Mouse (Mus musculus): Measurements from ENCODE around the gene Irx4.

Gene Irx4

DNA sequence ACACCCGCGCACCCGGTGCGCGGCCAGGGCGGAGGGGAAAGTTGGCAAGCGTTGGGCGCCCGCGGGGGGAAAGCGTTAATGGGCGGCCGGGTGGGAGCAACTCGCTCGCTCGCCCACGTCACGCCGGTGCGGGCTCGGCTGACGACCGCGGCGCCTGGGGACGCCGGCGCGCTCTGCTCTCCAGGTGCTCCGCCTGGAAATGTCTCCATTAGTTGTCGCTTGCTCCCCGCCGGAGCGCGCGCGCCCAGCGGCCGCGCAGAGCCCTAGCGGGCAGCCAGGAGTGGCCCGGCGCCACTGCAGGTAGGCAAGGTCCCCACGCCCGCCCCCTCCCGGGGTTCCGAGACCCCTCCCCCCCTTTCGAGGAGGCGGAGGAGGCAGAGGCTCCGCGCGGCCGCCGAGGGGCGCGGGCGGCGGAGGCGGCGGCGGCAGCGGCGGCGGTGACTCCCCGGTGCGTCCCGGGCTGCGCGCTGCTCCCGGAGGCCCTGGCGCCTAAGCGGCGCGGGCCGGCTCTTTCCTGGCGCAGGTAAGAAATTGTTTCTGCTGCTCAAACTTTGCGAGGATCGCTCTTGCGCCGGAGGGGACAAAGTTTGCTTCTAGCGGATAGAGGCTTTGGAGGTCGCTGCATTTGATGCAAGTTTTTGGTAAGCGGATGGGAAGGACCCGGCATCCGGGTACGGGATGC lies at the start of gene Irx4:
Gene Irx4 (plus strand): TSS at position 126 of the 682 bp plus-strand sequence.
- no peak for DNase-seq

DNA sequence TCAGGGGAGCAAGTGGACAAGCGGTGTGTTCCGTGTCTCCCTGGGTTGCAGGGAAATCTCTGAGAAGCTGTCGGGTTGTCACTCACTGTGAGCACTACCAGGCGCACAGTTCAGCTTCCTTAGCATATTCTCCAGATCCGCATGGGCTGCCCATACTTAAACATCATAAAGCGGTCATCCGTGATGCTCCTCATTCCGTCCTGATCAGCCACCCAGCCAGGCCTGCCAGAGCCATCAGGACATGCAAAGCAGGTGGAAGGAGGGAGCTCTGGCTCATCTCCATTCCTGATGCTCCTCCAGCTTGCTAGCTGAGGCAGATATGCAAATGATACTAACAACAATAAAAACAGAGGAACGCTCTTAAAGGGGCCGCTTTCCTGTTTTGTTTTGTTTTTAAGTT lies 46.0 kb upstream of the Irx4 start:
- DNase-seq: no peak

- DNase-seq: no peak
These were observed 23.8 kb upstream of the Irx4 start for GRCm38 (mm10) chr13:73236461-73236860.

- DNase-seq: no peak
These were observed 21.0 kb upstream of the Irx4 start for GRCm38 (mm10) chr13:73239191-73239746.

- no peak for DNase-seq
These were observed 17.7 kb upstream of the Irx4 start for GRCm38 (mm10) chr13:73242556-73242955.

DNA sequence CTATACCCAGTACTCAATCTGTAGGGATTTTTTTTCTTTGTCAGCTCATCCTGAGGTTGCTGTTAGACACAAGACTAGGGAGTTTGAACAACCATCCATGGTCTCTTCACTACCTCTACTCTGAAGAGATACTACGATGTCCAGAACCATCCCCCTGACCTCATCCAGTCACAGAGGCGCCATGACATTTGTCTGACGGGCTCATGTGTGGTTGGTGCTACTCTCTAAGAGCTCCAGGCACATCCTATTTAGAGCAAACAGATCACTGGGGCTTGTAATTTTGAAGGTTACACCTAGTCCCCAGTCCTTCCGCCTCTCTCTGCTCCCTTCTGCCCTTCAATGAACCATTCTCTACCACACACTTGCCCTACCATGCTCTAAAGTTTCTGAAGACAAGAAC lies 13.3 kb upstream of the Irx4 start:
- no peak for DNase-seq

DNA sequence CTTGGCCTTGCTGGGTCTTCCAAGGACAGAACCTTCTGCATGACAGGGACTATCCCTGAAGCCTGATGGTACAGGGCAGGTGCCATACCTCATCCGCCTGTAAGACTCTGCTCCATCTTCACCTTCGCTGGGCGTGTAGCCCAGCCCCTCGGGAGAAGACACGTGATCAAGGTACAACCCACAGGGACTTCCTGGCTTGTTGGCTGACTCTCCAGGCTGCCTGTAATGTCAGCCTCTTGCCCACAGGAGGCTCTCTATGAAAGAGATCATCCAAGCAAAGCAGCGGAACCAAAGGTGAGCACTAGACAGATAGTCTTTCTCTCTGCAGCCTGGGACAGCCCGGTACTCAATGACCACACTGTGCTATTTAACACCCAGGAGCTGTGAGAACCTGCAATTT lies 9.1 kb upstream of the Irx4 start:
- no peak for DNase-seq

- DNase-seq: no peak
These were observed 8.3 kb upstream of the Irx4 start for GRCm38 (mm10) chr13:73252022-73252421.

- no peak for DNase-seq
These were observed 1.9 kb upstream of the Irx4 start for GRCm38 (mm10) chr13:73258415-73258814.

DNA sequence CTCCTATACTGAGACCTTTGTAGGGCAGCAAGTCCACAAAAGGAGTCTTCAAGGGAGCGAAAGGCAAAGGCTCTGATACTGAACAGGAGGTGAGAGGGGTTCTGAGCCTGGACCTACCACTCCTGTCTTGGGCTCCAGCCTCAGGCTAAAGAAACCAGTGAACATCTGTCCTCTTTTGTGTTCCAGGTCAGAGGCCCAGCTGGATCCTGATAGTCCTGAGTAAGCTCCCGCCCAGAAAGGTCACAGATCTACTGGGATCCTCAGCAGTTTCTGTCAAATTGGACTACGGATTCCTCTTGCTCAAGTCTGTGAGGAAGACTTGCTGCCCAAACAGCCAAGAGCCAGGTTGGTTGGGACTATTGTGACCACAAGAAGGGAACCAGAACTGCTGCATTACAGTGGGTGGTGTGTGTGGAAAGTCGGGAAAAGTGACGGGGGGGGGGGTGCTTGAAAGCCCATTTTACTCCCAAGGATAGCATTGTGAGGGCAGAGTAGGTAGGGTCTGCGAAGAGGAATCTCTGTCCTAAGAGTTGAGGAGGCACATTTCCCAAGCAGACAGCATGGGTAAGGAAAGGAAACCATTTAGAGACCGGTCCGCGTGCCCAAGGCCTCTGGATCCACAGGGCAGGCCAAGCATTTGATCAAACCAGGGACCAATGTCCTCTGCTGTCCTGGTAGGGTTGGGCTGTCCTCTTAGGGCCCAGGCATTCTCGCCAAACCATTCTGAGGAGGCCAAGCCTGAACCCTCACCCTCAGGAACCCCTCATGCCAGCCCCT lies 514 bp upstream of the Irx4 start:
- no peak for DNase-seq

DNA sequence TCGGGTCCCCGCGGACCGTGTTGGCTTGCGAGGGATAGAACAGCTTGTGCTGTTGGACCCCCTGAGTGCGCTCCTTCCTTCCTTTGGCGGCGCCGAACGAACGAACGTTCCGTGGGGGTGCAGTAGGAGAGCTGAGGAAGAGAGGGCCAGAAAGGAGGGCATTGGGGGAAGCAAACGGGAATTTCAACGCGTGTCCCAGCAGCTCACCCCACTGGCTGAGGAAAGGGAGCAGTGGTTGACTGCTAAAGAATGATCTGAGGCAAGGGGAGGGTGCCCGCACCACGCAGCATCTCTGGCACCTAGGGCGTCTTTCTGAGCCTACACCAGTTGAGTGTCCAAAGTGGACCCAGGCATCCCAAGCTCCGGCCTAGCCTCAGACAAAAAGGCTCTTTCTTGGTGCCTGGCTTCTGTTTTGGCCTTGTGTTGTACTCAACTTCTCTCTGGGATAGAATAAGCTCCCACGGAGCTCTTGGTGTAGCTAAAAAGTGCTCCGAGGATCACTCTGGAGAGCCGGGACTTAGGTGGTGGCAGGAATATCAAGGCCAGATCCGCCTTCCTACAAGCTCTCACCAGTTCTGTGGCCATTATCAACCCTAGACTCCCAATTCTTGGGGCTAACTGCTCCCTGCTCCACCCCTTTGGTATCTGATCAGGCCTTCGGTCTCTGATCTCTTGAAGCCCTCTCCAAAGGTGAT lies 904 bp downstream of the Irx4 start:
- DNase-seq: no peak

- no peak for DNase-seq
These were observed 1.6 kb downstream of the Irx4 start for GRCm38 (mm10) chr13:73261881-73262280.

DNA sequence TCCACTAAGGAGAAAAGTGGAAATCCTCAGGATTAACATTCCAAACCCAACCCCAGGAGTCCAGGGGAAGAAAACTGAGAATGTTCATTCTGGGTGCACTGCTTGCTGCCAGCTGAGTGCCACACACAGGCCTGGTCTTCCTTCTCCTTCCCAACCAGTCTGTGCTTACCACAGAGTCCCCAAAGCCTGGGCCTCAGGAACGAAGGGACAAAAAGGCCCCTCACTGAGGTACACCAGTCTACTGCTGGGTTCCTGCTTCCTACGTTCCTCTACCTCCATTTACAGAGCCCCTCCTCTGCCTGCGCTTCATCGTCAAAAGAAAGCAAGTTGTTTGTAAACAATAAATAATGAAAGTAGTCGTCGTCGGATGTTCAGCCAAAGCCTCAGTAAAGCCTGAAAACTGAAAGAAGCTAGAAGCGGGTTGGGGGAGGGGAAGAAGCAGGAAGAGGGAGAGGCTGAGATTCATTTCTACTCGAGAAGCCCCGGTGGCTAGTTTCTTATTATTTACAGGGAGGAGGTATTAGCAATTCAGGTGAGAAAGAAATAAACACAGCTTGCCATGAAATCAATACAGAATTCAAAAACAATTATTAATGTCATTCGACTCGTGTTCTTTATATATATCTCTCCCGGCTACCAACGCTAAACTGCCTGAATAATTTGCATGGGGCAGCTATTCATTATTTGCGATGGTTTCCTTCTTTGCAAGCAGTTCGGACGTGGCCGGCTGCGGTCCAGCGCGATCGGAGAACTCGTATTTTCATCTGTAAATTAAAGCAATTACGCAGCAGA lies 2.3 kb downstream of the Irx4 start:
- DNase-seq: no peak

GRCm38 (mm10) chr13:73263128-73263971 lies 3.1 kb downstream of the Irx4 start:
- DNase-seq: no peak

DNA sequence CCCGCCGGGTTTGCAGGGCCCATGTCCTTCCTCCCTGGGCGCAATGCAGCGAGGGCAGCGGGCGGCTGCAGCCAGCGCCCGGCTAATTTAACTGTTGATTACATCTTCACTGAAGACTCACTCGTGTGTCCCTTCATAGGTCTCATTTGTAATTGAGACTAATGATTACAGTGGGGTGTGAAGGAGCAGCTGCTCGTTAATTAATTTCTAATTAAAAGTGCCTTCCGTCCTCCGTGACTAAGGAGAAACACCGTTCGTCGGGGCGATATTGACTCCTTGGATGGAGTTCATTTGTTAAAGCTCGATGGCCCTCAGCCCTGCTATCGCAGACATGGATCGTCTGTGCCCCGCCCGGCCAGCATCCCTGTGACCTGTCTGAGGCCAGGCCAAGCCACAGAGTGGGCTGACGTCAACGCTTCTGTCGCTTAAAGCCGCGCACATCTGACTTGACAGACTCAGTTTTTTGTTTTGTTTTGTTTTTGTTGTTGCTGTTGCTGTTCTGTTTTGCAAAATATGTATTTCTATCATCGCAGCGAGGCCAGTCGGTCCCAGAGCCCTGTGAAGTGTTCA lies 4.0 kb downstream of the Irx4 start:
- no peak for DNase-seq

- no peak for DNase-seq
These were observed 4.6 kb downstream of the Irx4 start for GRCm38 (mm10) chr13:73264831-73265230.

- DNase-seq: no peak
These were observed 5.2 kb downstream of the Irx4 start for GRCm38 (mm10) chr13:73265442-73265841.

DNA sequence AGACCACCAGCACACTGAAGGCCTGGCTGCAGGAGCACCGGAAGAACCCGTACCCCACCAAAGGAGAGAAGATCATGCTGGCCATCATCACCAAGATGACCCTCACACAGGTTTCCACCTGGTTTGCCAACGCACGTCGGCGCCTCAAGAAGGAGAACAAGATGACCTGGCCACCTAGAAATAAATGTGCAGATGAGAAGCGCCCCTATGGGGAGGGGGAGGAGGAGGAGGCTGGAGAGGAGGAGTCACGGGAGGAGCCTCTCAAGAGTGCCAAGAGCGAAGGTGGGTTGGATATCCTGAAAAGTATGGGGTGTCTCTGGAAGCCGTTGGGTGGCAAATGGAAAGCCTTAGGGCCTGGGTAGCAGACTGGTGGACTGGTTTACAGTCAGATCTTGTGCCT lies 7.3 kb downstream of the Irx4 start:
- DNase-seq: no peak

DNA sequence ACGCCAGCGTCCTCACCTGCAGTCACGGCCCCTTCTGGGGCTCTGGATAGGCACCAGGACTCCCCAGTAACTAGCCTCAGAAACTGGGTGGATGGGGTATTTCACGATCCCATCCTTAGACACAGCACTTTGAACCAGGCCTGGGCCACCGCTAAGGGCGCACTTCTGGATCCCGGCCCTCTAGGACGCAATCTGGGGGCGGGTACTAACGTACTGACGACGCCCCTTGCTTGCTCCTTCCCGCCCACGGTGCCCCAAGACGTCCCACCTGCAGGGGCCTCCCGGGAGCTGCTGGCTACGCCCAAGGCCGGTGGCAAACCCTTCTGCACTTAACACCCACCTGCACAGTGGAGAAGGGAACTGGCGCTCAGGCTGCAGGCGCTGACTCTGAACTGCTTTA lies 8.4 kb downstream of the Irx4 start:
- DNase-seq: no peak

DNA sequence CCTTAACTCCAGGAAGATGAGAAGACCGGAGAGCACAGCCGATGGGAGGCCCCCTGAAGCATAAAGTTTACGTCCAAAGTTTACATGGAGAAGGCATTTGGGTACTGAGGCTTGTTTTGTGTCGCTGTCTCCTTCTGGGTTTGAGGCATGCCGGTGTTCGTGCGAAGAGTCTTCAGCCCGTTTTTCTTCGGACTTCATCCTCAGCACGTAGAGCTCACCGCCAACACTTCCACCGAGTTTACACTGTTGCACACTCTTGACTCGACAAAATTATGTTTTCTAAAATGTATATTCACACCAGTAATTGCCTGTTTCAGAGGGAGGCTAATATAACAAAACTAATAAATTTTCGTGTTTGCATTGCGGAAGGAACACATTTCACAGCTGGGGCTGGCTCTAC lies 9.0 kb downstream of the Irx4 start:
- DNase-seq: no peak

DNA sequence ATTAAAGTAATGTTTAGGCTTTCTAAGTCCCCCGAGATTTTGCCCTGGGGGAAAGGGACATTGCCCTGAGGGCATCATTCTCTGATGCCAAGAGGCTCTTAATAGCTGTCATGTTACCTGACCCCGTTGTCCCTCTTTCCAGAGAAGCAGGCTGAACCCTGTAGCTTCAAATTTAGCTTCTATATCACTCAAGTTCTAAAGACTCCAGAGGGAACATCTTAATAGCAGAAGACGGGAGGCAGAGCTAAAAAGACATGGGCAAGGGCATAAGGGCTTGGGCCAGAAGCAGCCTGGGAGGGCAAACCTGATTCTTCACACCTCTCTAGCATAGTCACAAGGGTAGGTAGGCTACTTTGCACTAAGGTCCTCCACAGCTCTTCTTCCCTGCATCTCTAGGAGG lies 9.6 kb downstream of the Irx4 start:
- no peak for DNase-seq
